Mouse (Mus musculus) cerebellum, adult 2 months (tissue): ENCODE measurements around the gene Nckap5. TPM values are rescaled to one million over a fixed set of nuclear protein-coding genes. Genes with fewer than 3 reads are reported as not detected.

ENCODE experiments used
- DNase-seq, 2 experiments: peaks; one replicate each; pipeline ENCODE4 v3.0.0; 2021
- H3K27ac ChIP-seq: fragments of 200-500 bp; 2 replicates; pipeline ENCODE4 v1.5.1; 2012; ENCODE audit warnings: low read length, control low read depth, inconsistent platforms; ENCODE audit not compliant: insufficient read depth
- H3K27me3 ChIP-seq: fragments of 200-500 bp; 2 replicates; pipeline ENCODE4 v1.6.1; 2012; ENCODE audit warnings: inconsistent platforms, mild to moderate bottlenecking, low read length, moderate library complexity; ENCODE audit not compliant: control insufficient read depth, insufficient read depth
- H3K4me1 ChIP-seq: fragments of 200-500 bp; 2 replicates; pipeline ENCODE4 v1.6.1; 2011; ENCODE audit warnings: low read length; ENCODE audit not compliant: control insufficient read depth, insufficient read depth
- H3K4me3 ChIP-seq: fragments of 200-500 bp; replicated peaks from 2 replicates; pipeline ENCODE3; 2011; ENCODE audit warnings: mild to moderate bottlenecking, low read depth, low read length, control low read depth; ENCODE audit not compliant: insufficient read depth
- CTCF ChIP-seq: fragments of 200-500 bp; IDR thresholded peaks from 2 replicates; pipeline ENCODE4 v1.5.1; 2011; ENCODE audit warnings: low read depth, mild to moderate bottlenecking, control low read depth, low read length, moderate library complexity, borderline replicate concordance; ENCODE audit not compliant: insufficient read depth
- POLR2A ChIP-seq: fragments of 200-500 bp; IDR thresholded peaks from 2 replicates; pipeline ENCODE4 v1.6.1; 2011; ENCODE audit warnings: low read length, control low read depth, borderline replicate concordance; ENCODE audit not compliant: insufficient read depth
- WGBS: fragments of 180-500 bp; shearing (Covaris S2); methylation state at CpG from one replicate; pipeline ENCODE4 v1.1.7; 2018; 5-methylcytosine and 5-hydroxymethylcytosine counted together
- polyA plus RNA-seq: library from polyadenylated mRNA; depleted of rRNA; stranded (reverse); fragments of >200 nt; gene quantifications from 2 replicates; pipeline ENCODE4 v1.2.3, GENCODE M21; 2012

The Nckap5 gene
- polyA plus RNA-seq, 1 experiment, result 2.1 TPM

DNA sequence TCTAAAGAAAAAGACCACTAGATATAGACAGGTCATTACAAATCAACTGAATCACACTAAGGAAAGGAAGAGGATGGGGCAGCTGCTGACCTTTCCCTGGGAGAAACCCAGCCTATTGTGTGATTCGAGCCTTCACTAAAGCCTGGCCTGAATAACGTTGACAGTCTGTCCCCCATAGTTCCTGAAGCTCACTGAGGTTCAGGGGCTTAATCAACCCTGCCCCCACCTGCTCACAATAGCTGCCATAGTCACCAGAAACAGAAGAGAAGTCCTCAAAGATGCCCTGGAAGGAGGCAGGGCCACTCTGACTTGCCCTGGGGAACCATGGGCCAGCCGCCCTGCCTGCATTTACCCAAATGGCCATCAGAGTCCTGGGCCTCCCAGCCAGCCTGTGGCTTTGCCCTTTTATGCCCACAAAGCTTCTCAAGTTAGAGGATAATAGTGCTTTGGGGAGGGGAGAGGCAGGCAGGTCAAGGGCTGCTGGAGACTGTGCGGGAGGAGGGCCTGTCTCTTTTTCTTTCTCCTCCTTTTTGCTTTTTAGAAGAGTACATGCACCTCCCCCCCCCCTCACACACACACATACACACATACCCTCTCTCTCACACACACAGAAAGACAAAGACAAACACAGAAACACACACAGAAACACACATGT is 85.0 kb downstream of the Nckap5 start:
- TF ChIP-seq CTCF (no peak), POLR2A (no peak)
- Histone ChIP-seq H3K27ac (no peak overlapping the region), H3K4me3 (no peak overlapping the region), H3K27me3 (no peaks in the 10 kb centered on the region), H3K4me1 (no peaks in the 10 kb centered on the region)
- DNase-seq, result no peak
- 44% methylated on average over 4 of the region's 4 CpGs for WGBS

DNA sequence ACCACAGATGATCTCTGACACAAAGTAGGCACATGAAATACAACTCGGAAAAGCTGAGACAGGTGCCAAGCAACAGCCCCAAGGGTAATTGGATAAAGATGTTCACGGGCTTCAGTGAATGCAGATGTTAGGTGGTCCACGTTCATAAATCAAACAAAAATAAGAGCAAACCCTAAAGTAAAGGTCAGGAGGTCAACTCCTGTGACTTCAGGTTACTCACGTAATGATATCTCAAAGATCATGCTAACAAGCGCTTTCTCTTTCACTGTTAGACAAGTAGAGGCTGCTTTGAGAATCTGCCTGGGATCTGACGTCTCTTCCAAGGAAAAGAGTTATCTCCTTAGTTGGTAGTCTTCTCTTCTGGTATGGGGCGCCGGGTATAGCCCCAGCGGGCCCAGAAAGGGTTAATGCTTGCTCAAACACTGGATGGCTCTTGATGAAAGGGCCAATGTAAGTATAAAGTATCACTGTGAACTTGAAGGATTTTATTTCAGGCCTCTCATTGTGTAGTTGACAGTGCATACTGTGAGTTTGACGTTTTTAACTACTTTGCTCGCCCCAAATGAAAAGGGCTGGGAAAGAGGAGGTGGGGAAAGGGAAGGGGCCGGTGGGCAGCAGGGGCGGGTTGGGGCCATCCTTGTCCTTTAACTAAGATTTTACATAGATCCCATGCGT is 85.8 kb downstream of the Nckap5 start:
- Histone ChIP-seq H3K27me3 (no peaks in the 10 kb centered on the region), H3K4me3 (no peak overlapping the region), H3K4me1 (no peaks in the 10 kb centered on the region), H3K27ac (no peak overlapping the region)
- WGBS, result 60% methylated on average over 14 of the region's 14 CpGs
- no peak for DNase-seq
- TF ChIP-seq POLR2A (no peak), CTCF (no peak)

DNA sequence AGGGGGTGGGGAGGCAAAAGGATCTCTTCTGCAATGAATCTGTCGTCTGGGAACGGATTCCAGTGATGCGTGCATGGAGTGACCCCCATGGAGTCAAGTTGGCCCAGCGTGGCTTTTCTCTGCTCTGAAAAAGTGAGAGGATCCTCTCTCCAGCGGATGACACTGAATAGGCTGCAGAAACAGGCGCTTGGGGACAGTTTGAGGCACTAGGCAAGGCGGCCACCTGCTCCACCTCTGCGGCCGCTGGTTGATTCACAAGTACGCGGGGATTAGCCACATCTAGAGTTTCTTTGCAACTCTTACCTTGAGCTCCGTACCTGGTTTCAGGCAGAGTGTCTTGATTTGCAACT is 92.3 kb downstream of the Nckap5 start:
- 2% methylated on average over 12 of the region's 12 CpGs for WGBS
- Histone ChIP-seq H3K4me3 (no peak overlapping the region), H3K27ac (no peak overlapping the region), H3K27me3 (peaks cover 1% of the 10 kb centered on the region; the same call in 1 of the 2 replicates), H3K4me1 (no peaks in the 10 kb centered on the region)
- TF ChIP-seq POLR2A (no peak), CTCF (no peak)
- DNase-seq, result no peak

GRCm38 (mm10) chr1:126737554-126738290 is 92.9 kb downstream of the Nckap5 start:
- H3K4me3 ChIP-seq, result peak overlapping the region; percentile 35
- peak; percentile 28 to 38 for DNase-seq
- no peak overlapping the region for H3K27ac ChIP-seq
- peaks cover 1% of the 10 kb centered on the region; the same call in 1 of the 2 replicates for H3K27me3 ChIP-seq
- WGBS, result 10% methylated on average over 18 of the region's 18 CpGs
- TF ChIP-seq POLR2A, result no peak
- H3K4me1 ChIP-seq, result no peaks in the 10 kb centered on the region

- TF ChIP-seq POLR2A, result no peak
- TF ChIP-seq CTCF, result no peak
- no peak for DNase-seq
- Histone ChIP-seq H3K4me3 (no peak overlapping the region), H3K27me3 (no peaks in the 10 kb centered on the region; the same call in 1 of the 2 replicates), H3K27ac (no peak overlapping the region), H3K4me1 (no peaks in the 10 kb centered on the region)
Measured at GRCm38 (mm10) chr1:126731691-126732090, 98.9 kb downstream of the Nckap5 start.

DNA sequence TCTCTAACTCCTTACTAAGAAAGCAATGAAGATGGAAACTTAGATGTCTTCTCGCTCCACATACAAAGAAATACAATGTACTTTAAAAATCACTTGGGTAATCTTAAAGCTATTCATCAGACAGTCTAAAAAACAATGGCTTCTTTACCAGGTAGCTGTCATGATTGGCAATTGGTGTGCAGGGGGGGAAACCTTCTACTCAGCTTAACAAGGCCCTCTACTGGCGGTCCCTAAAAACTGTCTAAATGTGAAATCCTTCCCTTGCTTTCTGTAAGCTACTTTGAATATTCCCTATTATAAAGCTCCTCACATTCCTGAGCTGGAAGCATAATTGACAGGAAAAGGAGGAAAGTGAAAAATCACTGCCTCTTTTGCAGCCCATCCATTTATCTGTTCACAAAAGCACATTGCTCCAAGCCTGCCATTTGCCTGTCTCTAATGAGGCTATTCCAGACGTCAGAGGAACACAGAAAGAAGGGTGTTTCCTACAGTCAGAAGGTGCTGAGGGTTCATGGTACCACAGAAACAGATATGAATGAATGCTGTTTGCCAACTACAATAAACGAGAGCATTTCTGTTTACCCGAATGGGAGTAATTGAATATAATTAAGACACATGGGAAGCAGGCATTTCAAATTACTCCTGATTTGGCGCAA is 104.1 kb downstream of the Nckap5 start:
- Histone ChIP-seq H3K27me3 (no peaks in the 10 kb centered on the region; the same call in 1 of the 2 replicates), H3K4me1 (no peaks in the 10 kb centered on the region), H3K27ac (no peak overlapping the region), H3K4me3 (no peak overlapping the region)
- TF ChIP-seq POLR2A (no peak), CTCF (peak; percentile 39; the same call in 1 of the 2 replicates)
- peak in 1 of 2 experiments; percentile 16 for DNase-seq
- 63% methylated on average over 6 of the region's 6 CpGs for WGBS

DNA sequence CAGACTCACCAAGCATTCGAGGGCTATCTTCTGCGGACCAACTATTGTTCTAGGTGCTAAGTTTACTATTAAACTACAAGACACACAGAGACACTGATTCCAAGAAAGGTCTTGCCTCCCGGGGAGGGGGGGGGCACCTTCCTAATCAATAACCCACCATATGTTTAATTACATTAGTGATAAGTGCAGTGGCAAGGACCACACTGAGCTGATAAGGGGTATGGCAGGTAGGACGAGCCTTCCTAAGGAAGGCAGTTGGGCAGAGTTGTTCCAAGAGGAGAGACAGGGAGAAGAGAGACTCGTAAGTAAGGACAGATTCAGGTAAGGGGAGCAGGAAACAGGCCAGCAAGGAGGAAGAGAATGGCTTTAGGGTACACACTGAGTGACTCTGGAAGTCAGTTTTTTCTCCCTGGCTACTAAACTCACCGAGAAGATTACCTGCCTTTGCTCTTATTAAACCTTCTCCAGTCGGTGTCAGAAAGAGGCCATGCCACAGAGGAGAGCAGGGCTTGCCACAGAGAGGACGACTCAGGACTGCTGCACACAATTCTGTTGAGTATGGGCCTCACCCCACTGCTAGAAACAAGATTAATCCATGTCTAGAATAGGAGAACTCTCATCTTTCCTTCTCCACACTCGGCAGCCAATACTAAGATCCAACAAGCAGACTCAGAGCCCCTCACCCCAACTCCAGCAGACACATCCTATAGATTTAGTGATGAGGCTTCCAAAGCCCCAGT is 104.8 kb downstream of the Nckap5 start:
- WGBS, result 74% methylated on average over 9 of the region's 9 CpGs
- Histone ChIP-seq H3K4me3 (no peak overlapping the region), H3K27me3 (no peaks in the 10 kb centered on the region; the same call in 1 of the 2 replicates), H3K27ac (no peak overlapping the region), H3K4me1 (no peaks in the 10 kb centered on the region)
- TF ChIP-seq CTCF, result no peak
- no peak for TF ChIP-seq POLR2A
- no peak for DNase-seq
